Mouse (Mus musculus) forebrain, embryonic 10.5 days (tissue): ENCODE data around the gene 4930455H04Rik. TPM values are rescaled to one million over a fixed set of nuclear protein-coding genes. Genes with fewer than 3 reads are reported as not detected.

Source experiments
- DNase-seq: peaks from one replicate; pipeline ENCODE4 v3.0.0-alpha.2; 2017; ENCODE audit warnings: low spot score; ENCODE audit errors: extremely low spot score
- H3K27ac ChIP-seq: fragments of 300-500 bp; sonication (generic); 2 replicates; pipeline ENCODE4 v1.5.1; 2016; ENCODE audit warnings: mild to moderate bottlenecking
- H3K27me3 ChIP-seq: fragments of 300-500 bp; sonication (generic); 2 replicates; pipeline ENCODE4 v1.6.1; 2016; ENCODE audit warnings: mild to moderate bottlenecking; ENCODE audit not compliant: poor library complexity, severe bottlenecking
- H3K36me3 ChIP-seq: fragments of 300-500 bp; sonication (generic); replicated peaks from 2 replicates; pipeline ENCODE4 v1.6.1; 2016; ENCODE audit warnings: mild to moderate bottlenecking, moderate library complexity
- H3K4me1 ChIP-seq: fragments of 300-500 bp; sonication (generic); 2 replicates; pipeline ENCODE4 v1.6.1; 2016
- H3K4me3 ChIP-seq: fragments of 300-500 bp; sonication (generic); 2 replicates; pipeline ENCODE4 v1.5.1; 2016; ENCODE audit warnings: mild to moderate bottlenecking, moderate library complexity
- H3K9me3 ChIP-seq: fragments of 300-500 bp; sonication (generic); 2 replicates; pipeline ENCODE4 v1.6.1; 2016; ENCODE audit warnings: mild to moderate bottlenecking, moderate library complexity
- WGBS: fragments of 180-500 bp; shearing (Covaris S2); methylation state at CpG from one replicate; pipeline ENCODE4 v1.1.7; 2016; 5-methylcytosine and 5-hydroxymethylcytosine counted together
- polyA plus RNA-seq: library from polyadenylated mRNA; unstranded; fragments of >200 nt; fragmentation: Nextera tagmentation; extraction: Ambion mirVana; gene quantifications from 2 replicates; pipeline ENCODE4 v1.2.1, GENCODE M21; 2016

The 4930455H04Rik gene
- polyA plus RNA-seq = not detected in 2 replicates

- DNase-seq = no peak
- WGBS = 79% methylated on average over 4 of the region's 4 CpGs
Measured at GRCm38 (mm10) chr3:116967967-116968366, at the start of gene 4930455H04Rik. TSS of gene 4930455H04Rik (plus strand) at chr3:116968267.

GRCm38 (mm10) chr3:116921535-116921934, 46.5 kb upstream of the 4930455H04Rik start:
- Histone ChIP-seq H3K27me3 (no peaks in the 10 kb centered on the region), H3K4me1 (no peaks in the 10 kb centered on the region), H3K27ac (no peak overlapping the region), H3K4me3 (no peak overlapping the region), H3K9me3 (no peaks in the 10 kb centered on the region), H3K36me3 (no peaks in the 10 kb centered on the region)
- DNase-seq = no peak
- WGBS = 94% methylated on average over 3 of the region's 3 CpGs

More at GRCm38 (mm10) chr3:116967967-116968366, at the start of gene 4930455H04Rik:
- Histone ChIP-seq H3K4me3 (peak within 1 kb of the TSS; percentile 48), H3K4me1 (peaks cover 24% of the 10 kb centered on the region), H3K36me3 (no peaks in the 10 kb centered on the region), H3K9me3 (no peaks in the 10 kb centered on the region), H3K27me3 (no peaks in the 10 kb centered on the region), H3K27ac (peak within 1 kb of the TSS; percentile 74)

GRCm38 (mm10) chr3:116923042-116923441, 45.0 kb upstream of the 4930455H04Rik start:
- no peaks in the 10 kb centered on the region for H3K36me3 ChIP-seq
- no peaks in the 10 kb centered on the region for H3K27me3 ChIP-seq
- H3K9me3 ChIP-seq = no peaks in the 10 kb centered on the region
- H3K4me1 ChIP-seq = no peaks in the 10 kb centered on the region
- no peak for DNase-seq
- 90% methylated on average over 12 of the region's 12 CpGs for WGBS
- no peak overlapping the region for H3K4me3 ChIP-seq
- no peak overlapping the region for H3K27ac ChIP-seq

DNA sequence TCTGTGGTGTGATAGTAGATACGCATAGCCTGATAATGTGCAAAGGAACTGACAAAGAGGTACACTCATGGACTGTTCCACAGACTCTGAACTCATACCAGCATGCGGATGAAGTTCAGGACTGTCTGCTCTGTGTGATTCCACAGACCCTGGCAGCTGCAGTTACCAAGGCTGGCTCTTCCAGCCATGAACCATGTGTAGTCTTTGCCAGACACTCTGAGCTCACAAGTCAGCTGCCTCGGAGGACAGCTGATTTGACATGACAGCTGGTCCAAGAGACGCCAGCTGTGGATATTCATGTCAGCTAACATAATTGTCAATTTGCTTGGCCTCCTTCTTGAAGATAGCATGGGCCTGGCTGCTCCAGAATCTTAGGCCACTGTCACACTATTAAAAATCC, 39.1 kb upstream of the 4930455H04Rik start:
- WGBS = 92% methylated on average over 4 of the region's 4 CpGs
- Histone ChIP-seq H3K27ac (no peak overlapping the region), H3K4me3 (no peak overlapping the region), H3K27me3 (no peaks in the 10 kb centered on the region), H3K36me3 (no peaks in the 10 kb centered on the region), H3K9me3 (no peaks in the 10 kb centered on the region), H3K4me1 (no peaks in the 10 kb centered on the region)
- no peak for DNase-seq

GRCm38 (mm10) chr3:116933158-116933557, 34.9 kb upstream of the 4930455H04Rik start:
- H3K9me3 ChIP-seq = no peaks in the 10 kb centered on the region
- no peak overlapping the region for H3K27ac ChIP-seq
- H3K4me1 ChIP-seq = no peaks in the 10 kb centered on the region
- H3K27me3 ChIP-seq = no peaks in the 10 kb centered on the region
- WGBS = 89% methylated on average over 1 of the region's 1 CpGs
- no peaks in the 10 kb centered on the region for H3K36me3 ChIP-seq
- no peak overlapping the region for H3K4me3 ChIP-seq
- DNase-seq = no peak

GRCm38 (mm10) chr3:116936934-116937691, 31.0 kb upstream of the 4930455H04Rik start:
- WGBS = 76% methylated on average over 4 of the region's 4 CpGs
- DNase-seq = no peak
- Histone ChIP-seq H3K27me3 (no peaks in the 10 kb centered on the region), H3K36me3 (no peaks in the 10 kb centered on the region), H3K4me1 (no peaks in the 10 kb centered on the region), H3K9me3 (no peaks in the 10 kb centered on the region), H3K4me3 (no peak overlapping the region), H3K27ac (no peak overlapping the region)

- H3K4me1 ChIP-seq = no peaks in the 10 kb centered on the region
- DNase-seq = no peak
- H3K4me3 ChIP-seq = no peak overlapping the region
- no peak overlapping the region for H3K27ac ChIP-seq
- 84% methylated on average over 10 of the region's 10 CpGs for WGBS
- no peaks in the 10 kb centered on the region for H3K36me3 ChIP-seq
- no peaks in the 10 kb centered on the region for H3K9me3 ChIP-seq
- no peaks in the 10 kb centered on the region for H3K27me3 ChIP-seq
Measured at GRCm38 (mm10) chr3:116940804-116941558, 27.1 kb upstream of the 4930455H04Rik start.

DNA sequence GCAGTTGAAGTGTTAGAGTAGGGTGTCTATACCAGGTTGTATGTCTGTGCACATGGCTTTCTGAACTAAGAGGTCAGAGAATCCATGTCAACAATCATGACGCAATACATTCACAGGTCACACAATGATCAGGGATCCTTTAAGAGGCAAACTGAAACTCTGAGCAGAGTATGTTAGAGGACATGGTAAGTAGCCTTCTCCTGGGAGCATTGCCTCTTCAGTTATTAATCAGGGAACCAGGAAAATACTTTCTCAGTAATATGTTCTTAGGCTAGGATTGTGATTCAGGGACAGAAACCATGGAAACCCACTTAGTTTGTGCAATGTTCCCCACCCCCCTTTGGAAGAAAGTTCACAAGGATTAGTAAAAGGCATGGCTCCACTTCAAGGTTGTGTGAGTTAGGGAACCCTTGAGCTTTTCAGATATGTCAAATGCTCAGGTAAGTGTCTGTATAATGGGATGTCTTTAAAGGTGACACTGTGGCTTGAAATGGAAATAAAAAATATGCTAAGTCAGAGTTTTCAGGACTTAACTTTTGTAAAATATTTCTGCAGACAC, 26.4 kb upstream of the 4930455H04Rik start:
- no peaks in the 10 kb centered on the region for H3K36me3 ChIP-seq
- no peak overlapping the region for H3K27ac ChIP-seq
- H3K9me3 ChIP-seq = no peaks in the 10 kb centered on the region
- H3K4me1 ChIP-seq = no peaks in the 10 kb centered on the region
- no peak for DNase-seq
- H3K4me3 ChIP-seq = no peak overlapping the region
- WGBS = 94% methylated on average over 1 of the region's 1 CpGs
- no peaks in the 10 kb centered on the region for H3K27me3 ChIP-seq

GRCm38 (mm10) chr3:116942751-116943150, 25.3 kb upstream of the 4930455H04Rik start:
- H3K36me3 ChIP-seq = no peaks in the 10 kb centered on the region
- WGBS = 89% methylated on average over 6 of the region's 6 CpGs
- DNase-seq = no peak
- H3K9me3 ChIP-seq = no peaks in the 10 kb centered on the region
- H3K27ac ChIP-seq = no peak overlapping the region
- no peak overlapping the region for H3K4me3 ChIP-seq
- H3K27me3 ChIP-seq = no peaks in the 10 kb centered on the region
- no peaks in the 10 kb centered on the region for H3K4me1 ChIP-seq

GRCm38 (mm10) chr3:116943422-116943821, 24.6 kb upstream of the 4930455H04Rik start:
- no peaks in the 10 kb centered on the region for H3K36me3 ChIP-seq
- H3K9me3 ChIP-seq = no peaks in the 10 kb centered on the region
- no peak overlapping the region for H3K27ac ChIP-seq
- no peak overlapping the region for H3K4me3 ChIP-seq
- 85% methylated on average over 4 of the region's 4 CpGs for WGBS
- DNase-seq = no peak
- H3K4me1 ChIP-seq = no peaks in the 10 kb centered on the region
- H3K27me3 ChIP-seq = no peaks in the 10 kb centered on the region

- no peaks in the 10 kb centered on the region for H3K9me3 ChIP-seq
- H3K4me1 ChIP-seq = no peaks in the 10 kb centered on the region
- no peaks in the 10 kb centered on the region for H3K27me3 ChIP-seq
- no peak for DNase-seq
- H3K27ac ChIP-seq = no peak overlapping the region
- H3K4me3 ChIP-seq = no peak overlapping the region
- no peaks in the 10 kb centered on the region for H3K36me3 ChIP-seq
- 83% methylated on average over 4 of the region's 4 CpGs for WGBS
Measured at GRCm38 (mm10) chr3:116946476-116946875, 21.6 kb upstream of the 4930455H04Rik start.

DNA sequence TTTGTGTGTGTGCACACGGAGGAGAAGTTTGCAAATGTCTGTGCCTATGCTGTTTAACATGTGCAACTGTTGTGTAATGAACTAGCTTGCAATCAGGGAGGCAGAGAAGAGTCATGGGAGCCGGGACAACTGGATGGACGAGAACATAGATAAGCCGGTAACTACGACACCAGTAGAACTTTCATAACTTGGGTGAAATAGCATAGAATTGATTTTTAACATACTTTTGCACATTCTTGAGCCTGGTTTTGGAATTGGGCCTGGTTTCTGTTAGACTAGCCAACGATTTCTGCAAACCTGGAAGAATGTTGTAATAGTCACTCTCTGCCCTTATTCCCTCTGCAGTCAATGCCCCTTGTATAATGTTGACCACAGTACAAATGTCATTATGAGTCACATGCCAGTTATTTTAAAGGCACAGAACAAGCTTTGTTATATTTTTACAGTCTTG, 17.4 kb upstream of the 4930455H04Rik start:
- no peaks in the 10 kb centered on the region for H3K9me3 ChIP-seq
- H3K4me1 ChIP-seq = no peaks in the 10 kb centered on the region
- DNase-seq = no peak
- WGBS = 96% methylated on average over 6 of the region's 6 CpGs
- H3K4me3 ChIP-seq = no peak overlapping the region
- no peak overlapping the region for H3K27ac ChIP-seq
- H3K27me3 ChIP-seq = no peaks in the 10 kb centered on the region
- no peaks in the 10 kb centered on the region for H3K36me3 ChIP-seq

DNA sequence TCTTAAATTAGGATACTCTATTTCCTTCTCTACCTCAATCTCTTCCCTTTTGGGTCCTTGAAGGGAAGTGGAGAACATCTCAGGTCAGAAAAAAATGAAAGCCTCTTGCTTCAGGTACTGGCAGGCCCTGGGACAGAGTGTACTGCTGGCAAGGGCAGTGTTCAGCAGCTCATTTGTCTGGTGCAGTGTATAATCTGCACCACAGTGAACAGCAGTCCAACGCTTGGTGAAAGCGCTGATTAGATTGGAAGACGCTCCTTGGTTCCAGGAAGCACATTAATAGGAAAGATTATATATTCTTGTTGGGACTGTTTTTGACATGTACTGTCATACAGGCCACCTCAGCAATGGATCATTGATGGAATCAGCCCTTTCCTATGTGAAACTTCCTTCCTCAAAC, 16.6 kb upstream of the 4930455H04Rik start:
- Histone ChIP-seq H3K4me1 (no peaks in the 10 kb centered on the region), H3K27ac (no peak overlapping the region), H3K4me3 (no peak overlapping the region), H3K36me3 (no peaks in the 10 kb centered on the region), H3K27me3 (no peaks in the 10 kb centered on the region), H3K9me3 (no peaks in the 10 kb centered on the region)
- WGBS = 98% methylated on average over 3 of the region's 3 CpGs
- no peak for DNase-seq
